Mouse (Mus musculus) neural tube, embryonic 14.5 days (tissue): ENCODE measurements around the gene Epop. TPM values are rescaled to one million over a fixed set of nuclear protein-coding genes. Genes with fewer than 3 reads are reported as not detected.
"Not testable (repeated sequence)": the region's sequence is repeated elsewhere in the genome, so short reads cannot be mapped to it uniquely, and the experiment has no call there.

ENCODE experiments used
- ATAC-seq: fragments of 200-750 bp; cut with Nextera tagmentation; 2 replicates; pipeline ENCODE4 v1.8.0; 2017; ENCODE audit warnings: low read depth, mild to moderate bottlenecking, moderate TSS enrichment, moderate library complexity
- H3K27ac ChIP-seq: fragments of 300-500 bp; sonication (generic); 2 replicates; pipeline ENCODE4 v1.5.1; 2014; ENCODE audit warnings: low read depth, mild to moderate bottlenecking, control low read depth, low read length, moderate library complexity, mixed read lengths
- H3K27me3 ChIP-seq: fragments of 300-500 bp; sonication (generic); 2 replicates; pipeline ENCODE4 v1.6.1; 2014; ENCODE audit warnings: low read length; ENCODE audit not compliant: control insufficient read depth, insufficient read depth
- H3K36me3 ChIP-seq: fragments of 300-500 bp; sonication (generic); 2 replicates; pipeline ENCODE4 v1.6.1; 2014; ENCODE audit warnings: low read length, mixed read lengths; ENCODE audit not compliant: control insufficient read depth, insufficient read depth
- H3K4me1 ChIP-seq: fragments of 300-500 bp; sonication (generic); 2 replicates; pipeline ENCODE4 v1.6.1; 2014; ENCODE audit warnings: low read length; ENCODE audit not compliant: control insufficient read depth, insufficient read depth
- H3K4me2 ChIP-seq: fragments of 300-500 bp; sonication (generic); 2 replicates; pipeline ENCODE4 v1.6.1; 2014; ENCODE audit warnings: mild to moderate bottlenecking, low read depth, low read length, control low read depth
- H3K4me3 ChIP-seq: fragments of 300-500 bp; sonication (generic); 2 replicates; pipeline ENCODE4 v1.5.1; 2014; ENCODE audit warnings: low read depth, low read length, control low read depth, mixed read lengths
- H3K9ac ChIP-seq: fragments of 300-500 bp; sonication (generic); replicated peaks from 2 replicates; pipeline ENCODE4 v1.6.1; 2014; ENCODE audit warnings: low read depth, mild to moderate bottlenecking, control low read depth, low read length, mixed read lengths
- H3K9me3 ChIP-seq: fragments of 300-500 bp; sonication (generic); 2 replicates; pipeline ENCODE4 v1.6.1; 2016; ENCODE audit warnings: low read length; ENCODE audit not compliant: control insufficient read depth
- WGBS: fragments of 180-500 bp; shearing (Covaris S2); extraction: QIAGEN DNeasy Blood & Tissue Kit; methylation state at CpG from one replicate; pipeline ENCODE4 v1.1.7; 2014; 5-methylcytosine and 5-hydroxymethylcytosine counted together
- polyA plus RNA-seq: library from polyadenylated mRNA; unstranded; fragments of >200 nt; fragmentation: Nextera tagmentation; extraction: Ambion mirVana; gene quantifications from 2 replicates; pipeline ENCODE4 v1.2.1, GENCODE M21; 2014

Epop gene
- polyA plus RNA-seq, 1 experiment from 2014 or later, result 1.5 TPM

DNA sequence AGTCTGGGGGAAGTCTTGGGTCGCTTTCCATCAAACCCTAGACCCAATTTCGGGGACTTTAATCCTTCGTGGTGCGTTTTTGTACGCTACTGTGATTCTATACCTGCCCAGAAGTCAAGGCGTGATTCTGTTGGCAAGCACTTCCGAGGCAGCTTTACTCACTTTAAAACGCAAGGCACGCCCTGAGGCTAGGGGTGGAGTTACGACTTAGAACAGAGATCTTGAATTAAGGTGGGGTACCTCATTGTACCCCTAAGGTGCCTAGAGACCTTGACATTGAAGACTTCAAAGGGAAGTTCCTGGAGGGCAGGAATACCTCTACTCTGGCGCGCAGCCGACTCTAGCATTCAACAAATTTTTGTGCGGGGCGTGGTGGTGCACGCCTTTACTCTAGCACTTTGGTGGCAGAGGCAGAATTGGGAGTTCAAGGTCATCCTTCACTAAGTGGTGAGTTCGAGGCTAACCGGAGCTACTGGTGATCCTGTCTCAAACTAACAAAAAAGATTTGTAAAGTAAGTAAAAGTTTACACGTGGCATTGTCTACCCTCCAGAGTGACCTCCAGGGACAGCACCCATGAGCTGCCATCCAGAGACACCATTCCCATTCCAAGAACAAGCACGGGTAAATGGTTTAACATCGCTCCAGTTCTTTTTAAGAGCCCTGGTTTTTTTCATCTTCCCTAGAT lies 32.8 kb upstream of the Epop start:
- H3K4me3 ChIP-seq, result peak overlapping the region; percentile 82; the same call in 1 of the 2 replicates
- no peaks in the 10 kb centered on the region for H3K9me3 ChIP-seq
- peaks cover 13% of the 10 kb centered on the region for H3K27me3 ChIP-seq
- H3K4me1 ChIP-seq, result peaks cover 25% of the 10 kb centered on the region
- no peak for ATAC-seq
- H3K4me2 ChIP-seq, result peak overlapping the region; percentile 83
- no peak overlapping the region for H3K27ac ChIP-seq
- no peak overlapping the region for H3K9ac ChIP-seq
- under 1% methylated on average over 21 of the region's 21 CpGs for WGBS
- no peaks in the 10 kb centered on the region for H3K36me3 ChIP-seq

GRCm38 (mm10) chr11:97661648-97662133 lies 32.2 kb upstream of the Epop start:
- WGBS, result under 1% methylated on average over 18 of the region's 20 CpGs
- Histone ChIP-seq H3K27ac (no peak overlapping the region), H3K4me2 (peak overlapping the region; percentile 83), H3K27me3 (peaks cover 13% of the 10 kb centered on the region), H3K9me3 (no peaks in the 10 kb centered on the region), H3K4me3 (peak overlapping the region; percentile 82; the same call in 1 of the 2 replicates), H3K4me1 (peaks cover 25% of the 10 kb centered on the region), H3K9ac (no peak overlapping the region), H3K36me3 (no peaks in the 10 kb centered on the region)
- ATAC-seq, result no peak

DNA sequence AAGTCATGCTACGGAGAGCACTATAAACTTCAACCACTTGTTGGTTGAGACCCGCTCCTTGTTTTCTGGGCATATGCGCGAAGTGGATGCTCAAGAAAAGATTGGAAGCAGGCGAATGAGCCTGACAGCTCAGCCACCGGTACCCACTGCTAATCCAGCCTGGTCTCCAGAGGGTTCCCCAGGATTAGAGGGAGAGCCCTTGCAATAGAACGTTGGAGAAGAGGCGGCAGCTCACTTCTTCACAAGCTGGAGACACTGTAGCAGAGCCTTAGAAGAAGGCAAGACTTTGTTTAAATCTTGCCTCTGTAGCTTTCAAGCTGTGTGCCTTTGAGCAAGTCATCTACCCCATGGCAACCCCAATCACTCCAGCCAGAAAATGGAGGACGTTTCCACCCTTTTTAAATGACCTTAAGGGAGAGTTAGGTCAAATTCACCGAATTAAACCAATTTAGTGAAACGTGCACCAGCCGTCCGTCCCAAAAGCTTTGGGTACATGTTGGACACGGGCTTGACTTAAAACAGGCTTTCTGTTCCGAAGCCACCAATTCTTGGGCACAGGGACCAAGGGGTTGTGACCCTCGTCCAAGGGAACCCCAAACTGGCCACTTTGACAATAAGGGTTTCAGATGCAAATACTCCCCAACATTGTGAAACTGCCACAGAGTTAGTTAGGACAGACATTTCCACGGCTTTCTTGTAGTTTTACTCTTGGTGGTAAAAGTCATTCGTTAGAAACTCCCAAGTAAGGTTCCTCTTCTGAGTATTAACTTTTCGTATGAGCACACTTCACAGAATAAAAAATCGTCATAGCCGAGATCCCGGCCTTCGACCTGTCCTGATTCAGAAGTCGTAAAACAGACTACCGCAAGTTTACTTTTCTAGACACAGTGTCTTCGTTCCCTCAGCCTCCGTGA lies 31.5 kb upstream of the Epop start:
- peak overlapping the region; percentile 82 for H3K4me3 ChIP-seq
- H3K9ac ChIP-seq, result peak overlapping the region; percentile 78; the same call in 1 of the 2 replicates
- 2% methylated on average over 27 of the region's 27 CpGs for WGBS
- H3K27ac ChIP-seq, result no peak overlapping the region
- peaks cover 13% of the 10 kb centered on the region for H3K27me3 ChIP-seq
- no peaks in the 10 kb centered on the region for H3K9me3 ChIP-seq
- H3K4me1 ChIP-seq, result peaks cover 25% of the 10 kb centered on the region
- H3K36me3 ChIP-seq, result no peaks in the 10 kb centered on the region
- no peak for ATAC-seq
- peak overlapping the region; percentile 83 for H3K4me2 ChIP-seq

DNA sequence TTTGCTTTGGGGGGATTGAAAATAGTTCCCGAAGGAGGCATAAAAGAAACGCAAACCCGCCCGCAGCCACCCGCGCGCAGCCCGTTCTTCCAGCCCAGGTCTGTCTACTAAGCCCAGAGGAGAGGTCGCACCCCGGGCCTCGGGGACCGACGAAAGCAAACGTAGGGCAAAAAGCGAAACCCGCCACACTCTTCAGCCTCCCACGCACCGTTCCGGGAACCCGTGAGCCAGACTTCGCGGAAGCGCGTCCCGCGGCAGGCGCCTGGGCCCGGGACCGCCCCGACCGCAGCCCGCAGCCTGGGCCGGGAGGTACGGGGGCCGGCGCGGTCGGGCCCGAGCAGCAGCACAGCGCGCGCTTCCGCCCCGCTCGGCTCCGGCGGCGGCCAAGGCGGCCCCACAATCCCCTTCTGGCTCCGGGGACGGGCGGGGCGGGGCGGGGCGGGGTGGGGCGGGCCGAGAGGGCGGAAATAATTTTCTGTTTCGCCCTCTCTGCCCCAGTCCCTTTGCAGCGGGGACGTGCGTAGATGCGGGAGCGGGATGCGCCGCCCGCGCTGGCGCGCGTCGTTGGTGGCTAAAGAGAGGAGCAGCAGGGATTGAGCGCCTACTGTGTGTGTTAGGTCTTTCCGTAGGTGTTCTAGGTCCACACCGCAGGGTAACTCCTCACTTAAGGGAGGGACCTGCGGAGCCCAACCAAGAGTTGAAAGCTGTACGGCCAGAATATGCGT lies 30.6 kb upstream of the Epop start:
- Histone ChIP-seq H3K9me3 (no peaks in the 10 kb centered on the region), H3K9ac (peak overlapping the region; percentile 78), H3K4me3 (peak overlapping the region; percentile 68), H3K27ac (peak overlapping the region; percentile 66; the same call in 1 of the 2 replicates), H3K27me3 (peaks cover 13% of the 10 kb centered on the region), H3K36me3 (no peaks in the 10 kb centered on the region), H3K4me1 (peaks cover 25% of the 10 kb centered on the region), H3K4me2 (peak overlapping the region; percentile 83)
- peak; percentile 87 for ATAC-seq
- under 1% methylated on average over 61 of the region's 78 CpGs for WGBS

- Histone ChIP-seq H3K4me2 (peak overlapping the region; percentile 83), H3K27ac (peak overlapping the region; percentile 66; the same call in 1 of the 2 replicates), H3K9ac (peak overlapping the region; percentile 78), H3K9me3 (no peaks in the 10 kb centered on the region), H3K27me3 (peaks cover 13% of the 10 kb centered on the region), H3K4me3 (peak overlapping the region; percentile 68), H3K36me3 (no peaks in the 10 kb centered on the region), H3K4me1 (peaks cover 20% of the 10 kb centered on the region)
- 10% methylated on average over 13 of the region's 13 CpGs for WGBS
- no peak for ATAC-seq
Measured at GRCm38 (mm10) chr11:97659267-97659989, 29.9 kb upstream of the Epop start.

DNA sequence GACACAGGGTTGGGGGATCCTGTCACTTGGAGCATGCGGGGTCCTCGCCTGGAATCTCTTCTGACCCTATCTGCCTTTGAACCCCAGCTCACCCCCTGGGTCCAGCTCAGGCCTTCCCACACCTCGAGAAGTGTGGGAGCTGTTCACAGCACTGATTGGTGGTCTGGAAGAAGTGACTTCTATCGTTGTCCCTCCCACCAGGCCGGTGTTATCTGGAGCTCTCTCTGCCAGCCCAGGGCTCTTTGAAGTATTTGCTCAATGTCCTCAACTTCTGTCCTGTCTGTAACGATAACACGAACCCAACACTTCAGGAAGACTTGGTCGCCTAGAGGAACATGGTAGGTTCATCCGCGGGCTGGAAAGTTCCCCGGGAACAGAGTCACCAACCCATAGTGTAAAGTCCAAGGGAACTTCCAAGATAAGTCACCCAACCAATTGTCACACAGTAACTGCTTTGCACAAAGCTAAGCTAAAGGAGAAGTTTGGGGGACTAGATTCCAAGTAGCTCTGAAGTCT lies 29.3 kb upstream of the Epop start:
- no peaks in the 10 kb centered on the region for H3K9me3 ChIP-seq
- ATAC-seq, result no peak
- H3K4me1 ChIP-seq, result peaks cover 20% of the 10 kb centered on the region
- no peaks in the 10 kb centered on the region for H3K36me3 ChIP-seq
- H3K4me2 ChIP-seq, result no peak overlapping the region; the same call in 1 of the 2 replicates
- H3K9ac ChIP-seq, result no peak overlapping the region
- H3K27ac ChIP-seq, result no peak overlapping the region
- 73% methylated on average over 11 of the region's 11 CpGs for WGBS
- H3K27me3 ChIP-seq, result peaks cover 13% of the 10 kb centered on the region
- no peak overlapping the region; the same call in 1 of the 2 replicates for H3K4me3 ChIP-seq

GRCm38 (mm10) chr11:97657967-97658366 lies 28.5 kb upstream of the Epop start:
- H3K4me1 ChIP-seq, result peaks cover 20% of the 10 kb centered on the region
- not testable (repeated sequence) for H3K9me3 ChIP-seq, H3K36me3 ChIP-seq, ATAC-seq, H3K9ac ChIP-seq, H3K4me3 ChIP-seq, H3K4me2 ChIP-seq, H3K27ac ChIP-seq
- WGBS, result 91% methylated on average over 6 of the region's 6 CpGs
- H3K27me3 ChIP-seq, result peaks cover 13% of the 10 kb centered on the region
